Mouse (Mus musculus) stomach, postnatal 0 days (tissue): ENCODE measurements around the gene Oosp2.

Experiments
- CTCF ChIP-seq: IDR thresholded peaks from 2 replicates; pipeline ENCODE4 v1.5.1; 2016; ENCODE audit warnings: antibody characterized with exemption, low read depth, mild to moderate bottlenecking, moderate library complexity
- EP300 ChIP-seq: optimal IDR thresholded peaks from 2 replicates; pipeline ENCODE3; 2016; ENCODE audit warnings: antibody characterized with exemption

DNA sequence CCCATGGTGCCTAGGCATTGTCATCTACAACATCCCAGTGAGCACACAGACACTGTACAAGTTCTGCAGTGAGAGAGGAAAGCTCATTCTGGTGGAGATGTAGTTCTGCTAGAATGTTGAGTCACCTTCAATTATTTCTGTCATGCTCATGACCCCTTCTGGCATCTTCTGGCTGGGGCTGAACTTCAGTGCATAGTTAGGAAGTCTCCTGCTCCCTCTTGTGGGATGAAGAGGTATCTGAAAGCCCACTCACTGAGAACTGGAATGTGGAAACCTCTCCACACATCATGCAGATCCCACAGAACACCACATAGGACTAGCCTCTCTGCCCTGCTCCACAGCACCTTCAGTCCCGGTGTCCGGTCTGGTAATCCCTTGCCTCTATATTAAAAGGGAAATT lies 58.3 kb downstream of the Oosp2 start:
- peak; percentile 88 for TF ChIP-seq CTCF
- no peak for TF ChIP-seq EP300
